Mouse (Mus musculus) frontal cortex, postnatal 36 days (tissue): Measurements from ENCODE around the gene Gm21972.
A peak's percentile ranks its signal among the peaks of the same experiment; 100 is the strongest.

Experiments used
- DNase-seq, 2 experiments: peaks; one replicate each; pipeline ENCODE4 v3.0.0; 2022; ENCODE audit warnings: low spot score in 2 of 2

Gm21972 gene

GRCm38 (mm10) chr1:86161061-86161460 is 27.6 kb downstream of the Gm21972 start:
- DNase-seq: no peak

GRCm38 (mm10) chr1:86174602-86175001 is 41.2 kb downstream of the Gm21972 start:
- no peak for DNase-seq

- no peak for DNase-seq
Measured at GRCm38 (mm10) chr1:86176066-86176465, 42.6 kb downstream of the Gm21972 start.

- DNase-seq: peak; percentile 78 to 80
Measured at GRCm38 (mm10) chr1:86178462-86179253, 45.2 kb downstream of the Gm21972 start.

GRCm38 (mm10) chr1:86182004-86182709 is 48.7 kb downstream of the Gm21972 start:
- DNase-seq: no peak

GRCm38 (mm10) chr1:86183577-86184263 is 50.3 kb downstream of the Gm21972 start:
- DNase-seq: no peak

GRCm38 (mm10) chr1:86186762-86187161 is 53.3 kb downstream of the Gm21972 start:
- DNase-seq: no peak

- no peak for DNase-seq
Measured at GRCm38 (mm10) chr1:86187856-86188255, 54.4 kb downstream of the Gm21972 start.

- no peak for DNase-seq
Measured at GRCm38 (mm10) chr1:86188271-86188670, 54.8 kb downstream of the Gm21972 start.

- DNase-seq: no peak
Measured at GRCm38 (mm10) chr1:86189034-86189702, 55.7 kb downstream of the Gm21972 start.

- DNase-seq: no peak
Measured at GRCm38 (mm10) chr1:86190843-86191242, 57.4 kb downstream of the Gm21972 start.

GRCm38 (mm10) chr1:86194044-86194443 is 60.6 kb downstream of the Gm21972 start:
- DNase-seq: no peak

GRCm38 (mm10) chr1:86198276-86198675 is 64.8 kb downstream of the Gm21972 start:
- DNase-seq: peak in 1 of 2 experiments; percentile 33

- DNase-seq: no peak
Measured at GRCm38 (mm10) chr1:86199026-86199425, 65.6 kb downstream of the Gm21972 start.

- no peak for DNase-seq
Measured at GRCm38 (mm10) chr1:86201312-86201711, 67.9 kb downstream of the Gm21972 start.

- DNase-seq: peak in 1 of 2 experiments; percentile 51
Measured at GRCm38 (mm10) chr1:86202617-86203219, 69.3 kb downstream of the Gm21972 start.

- no peak for DNase-seq
Measured at GRCm38 (mm10) chr1:86210676-86211075, 77.2 kb downstream of the Gm21972 start.

GRCm38 (mm10) chr1:86211498-86211897 is 78.1 kb downstream of the Gm21972 start:
- no peak for DNase-seq
